Mouse (Mus musculus): ENCODE data around the gene Jund. TPM values are rescaled to one million over a fixed set of nuclear protein-coding genes. Genes with fewer than 3 reads are reported as not detected.

Gene Jund
- polyA plus RNA-seq, 1 experiment: 223 TPM

DNA sequence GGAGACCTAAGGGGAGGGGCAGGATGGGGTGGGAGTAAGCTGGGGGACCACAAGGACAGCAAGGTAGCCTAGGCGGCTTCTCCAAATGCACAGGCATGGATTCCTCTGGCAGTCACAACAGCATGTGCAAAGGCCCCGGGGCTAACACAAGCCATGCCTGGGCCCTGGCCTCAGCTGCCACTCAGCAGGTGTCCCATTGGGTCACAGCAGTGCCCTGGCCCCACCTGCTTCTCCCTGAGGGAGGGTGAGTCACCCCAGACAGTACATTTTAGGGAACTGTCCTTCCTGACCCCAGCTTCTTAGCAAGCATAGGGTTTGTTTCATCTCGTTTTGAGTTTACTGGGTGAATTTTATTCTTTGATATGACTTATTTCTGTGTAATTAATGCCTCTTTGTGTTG, 16.1 kb upstream of the Jund start:
- H3K4me3 ChIP-seq (ENCODE audit: insufficient read depth, low read length): no peak overlapping the region
- H3K4me1 ChIP-seq (ENCODE audit: control insufficient read depth, insufficient read depth, low read length): peaks cover 4% of the 10 kb centered on the region
- TF ChIP-seq POLR2A (IDR thresholded peaks at IDR 0.05; ENCODE audit: extremely low read depth, insufficient read depth, low read length) (no peak), CTCF (IDR thresholded peaks at IDR 0.05; ENCODE audit: extremely low read depth, insufficient read depth, low read length) (no peak)
- H3K27ac ChIP-seq (ENCODE audit: insufficient read depth, low read length): no peak overlapping the region

DNA sequence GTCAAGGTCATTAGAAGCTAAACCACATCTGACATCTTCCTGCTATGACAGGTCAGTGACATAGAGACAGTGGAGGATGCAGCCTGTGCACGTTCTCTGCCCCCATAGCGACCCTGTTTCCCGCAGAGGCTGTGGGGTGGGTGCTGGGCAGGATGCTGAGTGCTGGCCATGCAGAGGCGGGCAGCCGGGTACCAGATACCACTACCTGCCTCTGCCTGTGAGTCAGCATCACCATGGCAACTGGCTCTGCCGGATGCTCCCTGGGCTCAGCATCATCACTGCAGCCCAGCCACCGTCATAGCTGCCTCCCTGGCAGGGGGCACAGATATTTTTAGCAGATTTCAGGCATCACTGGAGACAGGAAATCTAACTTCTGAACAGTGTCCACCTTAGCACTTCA, 14.5 kb upstream of the Jund start:
- peak overlapping the region; percentile 61 for H3K27ac ChIP-seq (ENCODE audit: insufficient read depth, low read length)
- peak; percentile 39; the same call in 1 of the 2 replicates for TF ChIP-seq POLR2A (IDR thresholded peaks at IDR 0.05; ENCODE audit: extremely low read depth, insufficient read depth, low read length)
- TF ChIP-seq CTCF (IDR thresholded peaks at IDR 0.05; ENCODE audit: extremely low read depth, insufficient read depth, low read length): no peak
- peaks cover 4% of the 10 kb centered on the region for H3K4me1 ChIP-seq (ENCODE audit: control insufficient read depth, insufficient read depth, low read length)
- no peak overlapping the region for H3K4me3 ChIP-seq (ENCODE audit: insufficient read depth, low read length)

- no peak for TF ChIP-seq CTCF (IDR thresholded peaks at IDR 0.05; ENCODE audit: extremely low read depth, insufficient read depth, low read length)
- no peak for TF ChIP-seq POLR2A (IDR thresholded peaks at IDR 0.05; ENCODE audit: extremely low read depth, insufficient read depth, low read length)
- Histone ChIP-seq H3K27ac (ENCODE audit: insufficient read depth, low read length) (no peak overlapping the region), H3K4me3 (ENCODE audit: insufficient read depth, low read length) (no peak overlapping the region), H3K4me1 (ENCODE audit: control insufficient read depth, insufficient read depth, low read length) (peaks cover 3% of the 10 kb centered on the region)
Observed at GRCm38 (mm10) chr8:70687576-70687975, 11.2 kb upstream of the Jund start.

DNA sequence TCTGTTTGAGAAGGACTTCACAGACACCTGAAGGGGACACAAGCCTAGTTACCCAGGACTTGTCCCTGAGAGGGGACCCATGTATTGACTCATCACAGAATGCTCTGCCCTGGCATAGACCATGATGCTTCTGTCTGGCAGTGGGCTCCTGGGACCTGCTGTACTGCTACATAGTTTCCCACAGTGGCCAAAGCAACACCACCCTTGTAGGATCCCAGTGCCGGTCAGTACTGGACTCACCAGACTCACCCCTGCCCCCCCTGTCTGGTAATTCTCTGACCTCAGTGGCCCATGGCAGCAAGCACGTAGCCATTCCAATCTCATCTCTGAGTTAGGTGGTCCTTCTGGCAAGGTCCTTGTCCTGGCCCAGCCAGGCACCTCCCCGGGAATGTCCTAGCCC, 10.6 kb upstream of the Jund start:
- H3K4me3 ChIP-seq (ENCODE audit: insufficient read depth, low read length): no peak overlapping the region
- peaks cover 3% of the 10 kb centered on the region for H3K4me1 ChIP-seq (ENCODE audit: control insufficient read depth, insufficient read depth, low read length)
- H3K27ac ChIP-seq (ENCODE audit: insufficient read depth, low read length): no peak overlapping the region
- no peak for TF ChIP-seq POLR2A (IDR thresholded peaks at IDR 0.05; ENCODE audit: extremely low read depth, insufficient read depth, low read length)
- no peak for TF ChIP-seq CTCF (IDR thresholded peaks at IDR 0.05; ENCODE audit: extremely low read depth, insufficient read depth, low read length)

- H3K4me1 ChIP-seq (ENCODE audit: control insufficient read depth, insufficient read depth, low read length): no peaks in the 10 kb centered on the region; the same call in 1 of the 2 replicates
- no peak overlapping the region for H3K27ac ChIP-seq (ENCODE audit: insufficient read depth, low read length)
- TF ChIP-seq CTCF (IDR thresholded peaks at IDR 0.05; ENCODE audit: extremely low read depth, insufficient read depth, low read length): no peak
- no peak for TF ChIP-seq POLR2A (IDR thresholded peaks at IDR 0.05; ENCODE audit: extremely low read depth, insufficient read depth, low read length)
- H3K4me3 ChIP-seq (ENCODE audit: insufficient read depth, low read length): no peak overlapping the region
Observed at GRCm38 (mm10) chr8:70689892-70690390, 8.8 kb upstream of the Jund start.

DNA sequence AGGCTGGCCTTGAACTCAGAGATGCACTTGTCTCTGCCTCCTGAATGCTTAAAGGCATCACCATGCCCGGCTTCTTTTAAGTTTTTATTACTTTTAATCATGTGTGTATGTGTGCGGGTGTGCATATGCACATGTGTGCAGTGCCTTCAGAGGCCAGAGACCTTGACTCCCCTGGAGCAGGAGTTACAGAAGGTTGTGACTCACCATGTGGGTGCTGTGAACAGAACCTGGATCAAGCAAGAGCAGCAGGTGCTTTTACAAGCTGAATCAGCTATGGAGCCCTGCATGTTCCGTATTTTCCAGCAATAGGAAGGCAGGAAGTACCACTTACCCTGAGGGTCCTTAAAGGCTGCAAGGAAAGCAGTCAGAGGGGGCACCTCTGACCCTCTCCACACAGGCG, 7.5 kb upstream of the Jund start:
- Histone ChIP-seq H3K4me3 (ENCODE audit: insufficient read depth, low read length) (no peak overlapping the region), H3K4me1 (ENCODE audit: control insufficient read depth, insufficient read depth, low read length) (no peaks in the 10 kb centered on the region; the same call in 1 of the 2 replicates), H3K27ac (ENCODE audit: insufficient read depth, low read length) (no peak overlapping the region)
- no peak for TF ChIP-seq POLR2A (IDR thresholded peaks at IDR 0.05; ENCODE audit: extremely low read depth, insufficient read depth, low read length)
- TF ChIP-seq CTCF (IDR thresholded peaks at IDR 0.05; ENCODE audit: extremely low read depth, insufficient read depth, low read length): no peak

DNA sequence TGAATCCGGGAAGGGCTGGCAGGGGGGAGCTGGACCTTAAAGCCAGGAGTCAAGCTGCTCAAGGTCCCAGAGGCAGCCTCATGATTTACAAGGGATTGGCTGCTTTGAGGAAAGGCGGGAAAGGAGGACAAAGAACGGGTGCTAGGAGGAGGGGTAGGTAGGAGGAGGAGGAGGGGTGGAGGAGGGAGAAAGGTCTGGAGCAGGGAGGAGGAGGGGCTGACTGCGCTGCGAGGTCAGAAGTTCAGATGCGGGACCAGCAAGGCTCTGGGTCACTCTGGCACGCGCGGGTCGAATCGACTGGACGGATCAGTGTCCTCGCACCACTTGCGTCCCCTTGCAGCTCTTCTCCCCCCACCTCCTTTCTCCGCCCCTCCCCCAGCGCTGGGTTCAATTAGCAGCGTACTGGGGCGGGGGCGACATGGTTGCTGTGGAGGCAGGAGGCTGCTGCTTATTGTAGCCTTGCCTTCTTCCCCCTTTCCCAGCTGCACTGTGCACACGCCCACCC, 7.0 kb upstream of the Jund start:
- TF ChIP-seq CTCF (IDR thresholded peaks at IDR 0.05; ENCODE audit: extremely low read depth, insufficient read depth, low read length): no peak
- no peak for TF ChIP-seq POLR2A (IDR thresholded peaks at IDR 0.05; ENCODE audit: extremely low read depth, insufficient read depth, low read length)
- Histone ChIP-seq H3K4me1 (ENCODE audit: control insufficient read depth, insufficient read depth, low read length) (no peaks in the 10 kb centered on the region; the same call in 1 of the 2 replicates), H3K27ac (ENCODE audit: insufficient read depth, low read length) (no peak overlapping the region), H3K4me3 (ENCODE audit: insufficient read depth, low read length) (no peak overlapping the region)

DNA sequence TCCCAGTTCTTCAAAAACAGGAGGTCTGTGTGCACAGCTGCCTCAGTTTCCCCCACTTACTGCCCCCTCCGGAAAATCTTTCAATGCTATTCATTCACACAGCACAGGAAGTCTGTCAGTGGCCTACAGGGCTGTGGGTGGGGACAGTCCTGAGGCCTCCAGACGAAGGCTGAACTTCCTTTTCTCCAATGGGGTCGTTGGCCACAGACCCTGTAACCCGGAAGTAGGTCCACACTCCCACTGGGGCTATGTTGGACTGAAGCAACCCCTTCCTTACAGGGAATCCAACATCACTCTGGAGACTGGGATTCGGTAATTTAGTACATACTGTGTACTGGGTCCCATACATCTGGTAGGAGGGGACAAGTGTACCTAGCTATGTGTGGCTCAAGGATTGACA, 5.1 kb upstream of the Jund start:
- Histone ChIP-seq H3K4me3 (ENCODE audit: insufficient read depth, low read length) (no peak overlapping the region), H3K27ac (ENCODE audit: insufficient read depth, low read length) (no peak overlapping the region), H3K4me1 (ENCODE audit: control insufficient read depth, insufficient read depth, low read length) (no peaks in the 10 kb centered on the region; the same call in 1 of the 2 replicates)
- no peak for TF ChIP-seq POLR2A (IDR thresholded peaks at IDR 0.05; ENCODE audit: extremely low read depth, insufficient read depth, low read length)
- no peak for TF ChIP-seq CTCF (IDR thresholded peaks at IDR 0.05; ENCODE audit: extremely low read depth, insufficient read depth, low read length)

- Histone ChIP-seq H3K4me3 (ENCODE audit: insufficient read depth, low read length) (no peak overlapping the region), H3K27ac (ENCODE audit: insufficient read depth, low read length) (no peak overlapping the region), H3K4me1 (ENCODE audit: control insufficient read depth, insufficient read depth, low read length) (no peaks in the 10 kb centered on the region; the same call in 1 of the 2 replicates)
- no peak for TF ChIP-seq CTCF (IDR thresholded peaks at IDR 0.05; ENCODE audit: extremely low read depth, insufficient read depth, low read length)
- no peak for TF ChIP-seq POLR2A (IDR thresholded peaks at IDR 0.05; ENCODE audit: extremely low read depth, insufficient read depth, low read length)
Observed at GRCm38 (mm10) chr8:70695318-70696018, 3.3 kb upstream of the Jund start.
